Mouse (Mus musculus) ES-E14 (cell line): ENCODE data around the gene Tmem39b.

ENCODE experiments used
- CHD2 ChIP-seq: IDR thresholded peaks from 2 replicates; pipeline ENCODE4 v1.6.1; 2014; ENCODE audit warnings: mild to moderate bottlenecking, low read depth, low read length, inconsistent platforms
- HCFC1 ChIP-seq: IDR thresholded peaks from 2 replicates; pipeline ENCODE4 v1.6.1; 2012; ENCODE audit warnings: low read length, inconsistent platforms, borderline replicate concordance; ENCODE audit not compliant: insufficient read depth
- MAFK ChIP-seq: IDR thresholded peaks from 2 replicates; pipeline ENCODE4 v1.6.1; 2014; ENCODE audit warnings: mild to moderate bottlenecking, low read depth, low read length, inconsistent platforms; ENCODE audit not compliant: insufficient read depth
- ZC3H11A ChIP-seq: IDR thresholded peaks from 2 replicates; pipeline ENCODE4 v1.6.1; 2012; ENCODE audit warnings: low read depth, mild to moderate bottlenecking, inconsistent platforms, low read length, borderline replicate concordance
- ZNF384 ChIP-seq: IDR thresholded peaks from 2 replicates; pipeline ENCODE4 v1.6.1; 2012; ENCODE audit warnings: low read depth, low read length, inconsistent platforms

DNA sequence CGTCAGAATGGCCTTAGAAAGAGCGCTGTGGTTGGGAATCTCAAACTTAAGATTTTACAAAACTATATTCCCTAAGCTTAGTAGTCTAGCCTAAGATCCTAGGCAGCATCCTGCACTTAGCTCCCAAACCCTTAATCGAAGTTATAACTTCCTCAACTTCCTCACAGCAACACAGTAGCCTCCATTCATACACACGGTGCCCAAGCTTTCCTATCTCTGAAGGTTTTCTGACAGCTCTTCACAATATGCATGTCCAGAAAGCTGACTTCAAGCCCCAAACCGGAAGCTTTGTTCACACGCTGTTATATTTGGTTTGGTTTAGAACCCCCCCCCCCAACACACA lies 852 bp downstream of the Tmem39b start:
- TF ChIP-seq HCFC1 (no peak), ZNF384 (no peak), MAFK (no peak), ZC3H11A (no peak), CHD2 (no peak)
